Mouse (Mus musculus) embryo, embryonic 10 days (tissue): ENCODE measurements around the gene Btaf1.

ENCODE experiments used
- DNase-seq: peaks from one replicate; pipeline ENCODE4 v3.0.0-alpha.2; 2015; ENCODE audit warnings: low spot score

Btaf1 gene

GRCm38 (mm10) chr19:36925671-36926552 is at the start of gene Btaf1:
TSS of gene Btaf1 (plus strand) at chr19:36926079.
- DNase-seq = peak; percentile 91

GRCm38 (mm10) chr19:36877329-36877728 is 48.5 kb upstream of the Btaf1 start:
- DNase-seq = no peak

GRCm38 (mm10) chr19:36878743-36879495 is 47.0 kb upstream of the Btaf1 start:
- DNase-seq = no peak

- DNase-seq = peak; percentile 54
Observed at GRCm38 (mm10) chr19:36883119-36883518, 42.8 kb upstream of the Btaf1 start.

GRCm38 (mm10) chr19:36886316-36886715 is 39.6 kb upstream of the Btaf1 start:
- DNase-seq = peak; percentile 54

GRCm38 (mm10) chr19:36887706-36888105 is 38.2 kb upstream of the Btaf1 start:
- peak; percentile 48 for DNase-seq

- DNase-seq = no peak
Observed at GRCm38 (mm10) chr19:36891746-36892145, 34.1 kb upstream of the Btaf1 start.

- DNase-seq = peak; percentile 75
Observed at GRCm38 (mm10) chr19:36896791-36897569, 28.9 kb upstream of the Btaf1 start.

GRCm38 (mm10) chr19:36897778-36898177 is 28.1 kb upstream of the Btaf1 start:
- peak; percentile 70 for DNase-seq

- DNase-seq = no peak
Observed at GRCm38 (mm10) chr19:36903377-36903776, 22.5 kb upstream of the Btaf1 start.

- peak; percentile 90 for DNase-seq
Observed at GRCm38 (mm10) chr19:36904211-36905007, 21.5 kb upstream of the Btaf1 start.

GRCm38 (mm10) chr19:36909150-36909549 is 16.7 kb upstream of the Btaf1 start:
- no peak for DNase-seq

- peak; percentile 80 for DNase-seq
Observed at GRCm38 (mm10) chr19:36909676-36910292, 16.1 kb upstream of the Btaf1 start.

- DNase-seq = peak; percentile 77
Observed at GRCm38 (mm10) chr19:36910424-36911045, 15.3 kb upstream of the Btaf1 start.

GRCm38 (mm10) chr19:36913064-36913463 is 12.8 kb upstream of the Btaf1 start:
- no peak for DNase-seq

GRCm38 (mm10) chr19:36916206-36916605 is 9.7 kb upstream of the Btaf1 start:
- DNase-seq = no peak

- DNase-seq = no peak
Observed at GRCm38 (mm10) chr19:36916876-36917389, 8.9 kb upstream of the Btaf1 start.

- peak; percentile 89 for DNase-seq
Observed at GRCm38 (mm10) chr19:36918441-36919301, 7.2 kb upstream of the Btaf1 start.

GRCm38 (mm10) chr19:36919466-36919865 is 6.4 kb upstream of the Btaf1 start, which contains the start of gene Fgfbp3:
TSS of gene Fgfbp3 (minus strand) at chr19:36919615.
- DNase-seq = peak; percentile 51
